Mouse (Mus musculus) heart, embryonic 13.5 days (tissue): ENCODE results near the gene Dnajb14. TPM values are rescaled to one million over a fixed set of nuclear protein-coding genes. Genes with fewer than 3 reads are reported as not detected.
A peak's percentile ranks its signal among the peaks of the same experiment; 100 is the strongest.
"Not testable (repeated sequence)": the region's sequence is repeated elsewhere in the genome, so short reads cannot be mapped to it uniquely, and the experiment has no call there.

Experiments used
- ATAC-seq: fragments of 200-750 bp; cut with Nextera tagmentation; 2 replicates; pipeline ENCODE4 v1.8.0; 2017; ENCODE audit warnings: moderate TSS enrichment; ENCODE audit not compliant: insufficient number of reproducible peaks, low FRiP score, low TSS enrichment; ENCODE audit errors: extremely low read depth
- H3K27ac ChIP-seq: fragments of 300-500 bp; sonication (generic); replicated peaks from 2 replicates; pipeline ENCODE4 v1.5.1; 2015; ENCODE audit warnings: moderate library complexity, mild to moderate bottlenecking, inconsistent platforms
- H3K27me3 ChIP-seq: fragments of 300-500 bp; sonication (generic); replicated peaks from 2 replicates; pipeline ENCODE4 v1.6.1; 2015; ENCODE audit warnings: mild to moderate bottlenecking, inconsistent platforms
- H3K36me3 ChIP-seq: fragments of 300-500 bp; sonication (generic); 2 replicates; pipeline ENCODE4 v1.6.1; 2015; ENCODE audit warnings: mild to moderate bottlenecking, inconsistent platforms
- H3K4me1 ChIP-seq: fragments of 300-500 bp; sonication (generic); 2 replicates; pipeline ENCODE4 v1.6.1; 2015; ENCODE audit warnings: inconsistent platforms
- H3K4me2 ChIP-seq: fragments of 300-500 bp; sonication (generic); 2 replicates; pipeline ENCODE4 v1.6.1; 2015; ENCODE audit warnings: inconsistent platforms, mild to moderate bottlenecking, moderate library complexity
- H3K4me3 ChIP-seq: fragments of 300-500 bp; sonication (generic); 2 replicates; pipeline ENCODE4 v1.5.1; 2015; ENCODE audit warnings: moderate library complexity, mild to moderate bottlenecking, inconsistent platforms
- H3K9ac ChIP-seq: fragments of 300-500 bp; sonication (generic); 2 replicates; pipeline ENCODE4 v1.6.1; 2015; ENCODE audit warnings: inconsistent platforms, mild to moderate bottlenecking, moderate library complexity
- H3K9me3 ChIP-seq: fragments of 300-500 bp; sonication (generic); 2 replicates; pipeline ENCODE4 v1.6.1; 2016; ENCODE audit warnings: inconsistent platforms
- WGBS: fragments of 180-500 bp; shearing (Covaris S2); methylation state at CpG from one replicate; pipeline ENCODE4 v1.1.7; 2015; ENCODE audit warnings: mixed read lengths; 5-methylcytosine and 5-hydroxymethylcytosine counted together
- polyA plus RNA-seq: library from polyadenylated mRNA; unstranded; fragments of >200 nt; fragmentation: Nextera tagmentation; extraction: Ambion mirVana; gene quantifications from 2 replicates; pipeline ENCODE4 v1.2.1, GENCODE M21; 2015

Dnajb14 gene
- polyA plus RNA-seq, 1 experiment from 2014 or later = 7.4 TPM

GRCm38 (mm10) chr3:137887961-137888360 is 20.5 kb downstream of the Dnajb14 start:
- Histone ChIP-seq H3K27me3 (no peaks in the 10 kb centered on the region), H3K9ac (no peak overlapping the region), H3K36me3 (peaks cover 59% of the 10 kb centered on the region), H3K4me3 (no peak overlapping the region), H3K9me3 (no peaks in the 10 kb centered on the region), H3K4me2 (no peak overlapping the region), H3K4me1 (no peaks in the 10 kb centered on the region), H3K27ac (no peak overlapping the region)
- 79% methylated on average over 7 of the region's 7 CpGs for WGBS
- no peak for ATAC-seq

- 72% methylated on average over 3 of the region's 3 CpGs for WGBS
- no peaks in the 10 kb centered on the region for H3K9me3 ChIP-seq
- peaks cover 78% of the 10 kb centered on the region for H3K36me3 ChIP-seq
- H3K27ac ChIP-seq = no peak overlapping the region
- H3K4me1 ChIP-seq = no peaks in the 10 kb centered on the region
- no peak for ATAC-seq
- H3K27me3 ChIP-seq = no peaks in the 10 kb centered on the region
- H3K4me2 ChIP-seq = no peak overlapping the region
- no peak overlapping the region for H3K4me3 ChIP-seq
- no peak overlapping the region for H3K9ac ChIP-seq
These were observed 23.6 kb downstream of the Dnajb14 start for GRCm38 (mm10) chr3:137891089-137891488.

- H3K4me1 ChIP-seq = no peaks in the 10 kb centered on the region
- no peak overlapping the region for H3K9ac ChIP-seq
- no peak overlapping the region for H3K4me3 ChIP-seq
- H3K4me2 ChIP-seq = no peak overlapping the region
- WGBS = 87% methylated on average over 4 of the region's 4 CpGs
- H3K27me3 ChIP-seq = no peaks in the 10 kb centered on the region
- ATAC-seq = no peak
- no peaks in the 10 kb centered on the region for H3K9me3 ChIP-seq
- no peak overlapping the region for H3K27ac ChIP-seq
- H3K36me3 ChIP-seq = peaks cover 77% of the 10 kb centered on the region
These were observed 24.6 kb downstream of the Dnajb14 start for GRCm38 (mm10) chr3:137892118-137892517.

GRCm38 (mm10) chr3:137893789-137894188 is 26.3 kb downstream of the Dnajb14 start:
- H3K4me1 ChIP-seq = no peaks in the 10 kb centered on the region
- no peaks in the 10 kb centered on the region for H3K27me3 ChIP-seq
- 86% methylated on average over 4 of the region's 4 CpGs for WGBS
- no peak overlapping the region for H3K27ac ChIP-seq
- no peak overlapping the region for H3K4me2 ChIP-seq
- no peak for ATAC-seq
- H3K4me3 ChIP-seq = no peak overlapping the region
- H3K9ac ChIP-seq = no peak overlapping the region
- peaks cover 80% of the 10 kb centered on the region for H3K36me3 ChIP-seq
- no peaks in the 10 kb centered on the region for H3K9me3 ChIP-seq

DNA sequence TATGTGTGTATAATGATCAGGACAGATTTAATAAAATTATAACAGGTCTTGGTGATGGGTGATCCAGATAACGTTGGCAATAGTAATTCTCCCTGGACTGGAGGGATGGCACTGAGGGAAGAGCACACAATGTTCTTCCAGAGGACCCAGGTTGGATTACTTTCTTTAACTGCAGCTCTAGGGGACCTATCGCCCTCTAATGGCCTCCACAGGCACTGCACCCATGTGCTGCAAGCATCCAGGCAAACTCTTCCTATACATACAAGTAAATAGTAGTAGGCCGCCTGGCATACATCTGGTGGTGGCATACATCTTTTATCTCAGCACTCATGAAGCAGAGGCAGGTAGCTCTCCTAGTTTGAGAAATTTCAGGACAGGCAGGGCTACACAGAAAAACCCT is 27.7 kb downstream of the Dnajb14 start:
- 85% methylated on average over 3 of the region's 3 CpGs for WGBS
- no peak for ATAC-seq
- no peaks in the 10 kb centered on the region for H3K4me1 ChIP-seq
- H3K4me2 ChIP-seq = no peak overlapping the region
- no peak overlapping the region for H3K4me3 ChIP-seq
- no peaks in the 10 kb centered on the region for H3K9me3 ChIP-seq
- H3K36me3 ChIP-seq = peaks cover 76% of the 10 kb centered on the region
- H3K27me3 ChIP-seq = no peaks in the 10 kb centered on the region
- H3K9ac ChIP-seq = no peak overlapping the region
- no peak overlapping the region for H3K27ac ChIP-seq

DNA sequence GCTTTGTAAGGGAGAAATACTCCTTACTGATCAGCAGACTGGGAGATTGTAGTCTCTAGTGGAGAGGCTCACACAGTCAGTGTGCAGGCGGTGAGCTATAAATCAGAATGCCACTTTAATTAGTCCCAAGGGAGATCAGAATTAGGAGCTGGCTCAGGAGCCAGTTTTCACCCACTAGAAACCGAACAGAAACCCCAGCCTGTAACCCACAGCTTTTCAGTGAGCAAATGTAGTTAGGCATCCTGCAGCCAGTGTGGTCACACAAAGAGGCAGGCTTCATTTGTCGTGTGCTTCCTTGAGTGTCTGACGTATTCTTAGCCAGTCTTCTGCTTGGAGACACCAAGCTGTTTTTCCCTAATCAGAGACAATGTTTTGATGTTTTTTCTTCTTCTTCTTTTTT is 28.9 kb downstream of the Dnajb14 start:
- 90% methylated on average over 4 of the region's 4 CpGs for WGBS
- Histone ChIP-seq H3K4me3 (no peak overlapping the region), H3K27ac (no peak overlapping the region), H3K9me3 (no peaks in the 10 kb centered on the region), H3K36me3 (peaks cover 83% of the 10 kb centered on the region), H3K4me1 (no peaks in the 10 kb centered on the region), H3K27me3 (no peaks in the 10 kb centered on the region), H3K9ac (no peak overlapping the region), H3K4me2 (no peak overlapping the region)
- ATAC-seq = no peak

DNA sequence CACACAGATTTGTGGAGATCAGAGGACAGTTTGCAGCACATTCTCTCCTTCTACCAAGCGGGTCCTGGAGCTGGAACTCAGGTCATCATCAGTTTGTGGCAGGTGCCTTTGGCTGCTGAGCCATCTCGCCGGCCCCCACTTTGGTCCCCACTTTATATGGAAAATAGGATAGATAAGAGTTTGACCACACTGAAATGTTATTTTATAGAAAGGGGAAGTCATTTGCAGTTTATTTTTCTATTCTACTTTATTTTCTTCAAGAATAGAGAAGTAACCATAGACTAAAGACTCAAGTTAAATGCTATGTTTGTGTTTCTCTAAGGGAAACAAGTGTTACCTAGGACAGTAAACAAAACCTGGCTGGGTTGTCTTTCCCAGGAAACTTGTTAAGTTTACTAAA is 29.4 kb downstream of the Dnajb14 start:
- Histone ChIP-seq H3K9ac (no peak overlapping the region), H3K36me3 (peaks cover 86% of the 10 kb centered on the region), H3K4me1 (no peaks in the 10 kb centered on the region), H3K9me3 (no peaks in the 10 kb centered on the region), H3K27me3 (no peaks in the 10 kb centered on the region), H3K27ac (no peak overlapping the region), H3K4me3 (no peak overlapping the region), H3K4me2 (no peak overlapping the region)
- ATAC-seq = no peak
- 83% methylated on average over 3 of the region's 3 CpGs for WGBS

DNA sequence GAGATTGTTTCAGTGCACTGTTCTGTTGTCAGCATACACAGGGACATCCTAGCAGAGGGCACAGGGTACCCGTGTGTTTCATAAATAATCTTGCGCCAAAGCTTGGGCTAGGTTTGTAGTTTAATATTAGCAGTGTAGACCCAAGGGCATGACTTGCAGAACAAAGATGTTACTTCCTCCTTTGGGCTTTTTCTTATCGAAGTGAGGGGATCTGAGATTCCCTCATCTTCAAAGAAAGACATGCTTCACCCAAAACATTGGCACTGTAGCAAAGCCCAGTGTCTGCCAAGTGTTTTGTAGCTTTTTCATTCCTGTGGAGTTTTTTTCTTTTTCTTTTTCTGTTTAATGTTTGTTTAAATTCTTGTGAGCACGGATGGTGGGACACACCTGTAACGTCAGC is 30.2 kb downstream of the Dnajb14 start:
- H3K4me2 ChIP-seq = no peak overlapping the region
- 77% methylated on average over 5 of the region's 5 CpGs for WGBS
- no peak for ATAC-seq
- no peaks in the 10 kb centered on the region for H3K27me3 ChIP-seq
- H3K36me3 ChIP-seq = peaks cover 86% of the 10 kb centered on the region
- no peak overlapping the region for H3K9ac ChIP-seq
- H3K27ac ChIP-seq = no peak overlapping the region
- no peaks in the 10 kb centered on the region for H3K4me1 ChIP-seq
- no peak overlapping the region for H3K4me3 ChIP-seq
- H3K9me3 ChIP-seq = no peaks in the 10 kb centered on the region

GRCm38 (mm10) chr3:137900149-137900548 is 32.7 kb downstream of the Dnajb14 start:
- H3K36me3 ChIP-seq = peaks cover 84% of the 10 kb centered on the region
- ATAC-seq = no peak
- no peaks in the 10 kb centered on the region for H3K9me3 ChIP-seq
- H3K4me3 ChIP-seq = no peak overlapping the region
- H3K9ac ChIP-seq = no peak overlapping the region
- 84% methylated on average over 10 of the region's 10 CpGs for WGBS
- H3K27me3 ChIP-seq = no peaks in the 10 kb centered on the region
- H3K4me2 ChIP-seq = no peak overlapping the region
- no peak overlapping the region for H3K27ac ChIP-seq
- H3K4me1 ChIP-seq = no peaks in the 10 kb centered on the region

DNA sequence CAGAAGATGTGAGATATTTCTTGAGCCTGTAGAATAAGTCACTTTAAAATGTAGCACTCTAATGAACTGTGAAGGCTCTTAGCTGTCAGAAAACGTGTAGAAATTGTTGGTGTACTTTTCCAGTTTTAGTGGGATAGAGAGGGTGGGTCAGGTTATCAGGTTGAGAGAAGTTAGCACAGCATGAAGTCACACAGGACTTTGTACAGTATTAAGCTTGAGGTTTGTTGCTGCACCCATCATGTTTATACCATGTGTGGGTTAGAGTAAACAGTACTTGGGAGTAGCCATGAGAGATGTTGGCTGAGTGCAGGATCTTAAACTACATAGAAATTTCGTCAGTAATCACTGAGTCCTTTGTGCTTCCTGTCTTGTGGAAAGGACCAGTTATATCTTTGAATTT is 45.6 kb downstream of the Dnajb14 start:
- no peaks in the 10 kb centered on the region for H3K9me3 ChIP-seq
- no peak overlapping the region for H3K27ac ChIP-seq
- no peak overlapping the region for H3K9ac ChIP-seq
- peaks cover 10% of the 10 kb centered on the region for H3K4me1 ChIP-seq
- 67% methylated on average over 2 of the region's 2 CpGs for WGBS
- no peak overlapping the region for H3K4me2 ChIP-seq
- no peaks in the 10 kb centered on the region for H3K27me3 ChIP-seq
- H3K36me3 ChIP-seq = peaks cover 39% of the 10 kb centered on the region
- ATAC-seq = no peak
- H3K4me3 ChIP-seq = no peak overlapping the region

DNA sequence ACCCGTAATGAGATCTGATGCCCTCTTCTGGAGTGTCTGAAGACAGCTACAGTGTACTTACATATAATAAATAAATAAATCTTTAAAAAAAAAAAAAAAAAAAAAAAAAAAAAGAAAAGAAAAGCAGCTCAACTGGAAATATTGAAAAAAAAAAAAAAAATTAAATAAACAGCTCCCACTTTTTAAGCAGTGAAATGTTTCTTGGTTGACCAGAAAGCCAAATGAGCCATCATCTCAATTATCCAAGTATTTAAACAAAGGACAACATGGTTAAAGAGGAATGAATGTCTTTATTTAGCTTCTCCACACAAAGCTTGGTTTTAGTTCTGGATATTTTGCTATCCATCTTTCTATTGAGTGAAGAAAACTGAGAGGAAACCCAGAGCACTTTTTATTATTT is 47.1 kb downstream of the Dnajb14 start:
- not testable (repeated sequence) for H3K27ac ChIP-seq, H3K4me3 ChIP-seq, ATAC-seq, H3K27me3 ChIP-seq, H3K4me2 ChIP-seq, H3K9me3 ChIP-seq, H3K9ac ChIP-seq
- Histone ChIP-seq H3K36me3 (peaks cover 26% of the 10 kb centered on the region), H3K4me1 (peaks cover 17% of the 10 kb centered on the region)
- WGBS = 86% methylated on average over 1 of the region's 1 CpGs

DNA sequence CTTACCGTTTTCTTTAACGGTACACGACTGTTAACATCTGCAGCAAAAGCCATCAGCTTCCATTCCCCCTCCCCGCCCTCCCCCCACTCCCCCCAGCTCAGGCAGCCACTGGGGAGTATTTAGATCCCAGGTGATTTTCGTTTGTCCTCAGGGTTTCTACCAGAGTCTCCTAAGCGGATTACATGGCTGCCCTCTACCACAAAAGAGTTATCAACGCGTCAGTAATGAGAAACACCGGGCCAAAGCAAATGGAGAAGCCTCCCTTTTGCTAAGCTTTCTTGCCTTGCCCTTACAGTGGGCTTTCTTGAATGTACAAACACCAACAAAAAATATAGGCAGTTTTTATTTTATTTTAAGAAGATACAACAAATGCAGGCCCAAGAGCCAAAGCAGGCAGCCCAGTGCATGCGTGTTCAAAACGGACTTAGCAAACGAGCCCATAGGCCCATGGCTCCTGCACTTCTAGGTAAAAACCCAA is 50.3 kb downstream of the Dnajb14 start:
- no peak for ATAC-seq
- Histone ChIP-seq H3K4me3 (peak overlapping the region; percentile 71), H3K36me3 (peaks cover 20% of the 10 kb centered on the region), H3K27ac (peak overlapping the region; percentile 76), H3K27me3 (no peaks in the 10 kb centered on the region), H3K9me3 (no peaks in the 10 kb centered on the region), H3K9ac (peak overlapping the region; percentile 90), H3K4me1 (peaks cover 19% of the 10 kb centered on the region), H3K4me2 (peak overlapping the region; percentile 74)
- 16% methylated on average over 12 of the region's 12 CpGs for WGBS
